ENCODE assay signal across 8 mouse cellular contexts in the genomic region with DNA sequence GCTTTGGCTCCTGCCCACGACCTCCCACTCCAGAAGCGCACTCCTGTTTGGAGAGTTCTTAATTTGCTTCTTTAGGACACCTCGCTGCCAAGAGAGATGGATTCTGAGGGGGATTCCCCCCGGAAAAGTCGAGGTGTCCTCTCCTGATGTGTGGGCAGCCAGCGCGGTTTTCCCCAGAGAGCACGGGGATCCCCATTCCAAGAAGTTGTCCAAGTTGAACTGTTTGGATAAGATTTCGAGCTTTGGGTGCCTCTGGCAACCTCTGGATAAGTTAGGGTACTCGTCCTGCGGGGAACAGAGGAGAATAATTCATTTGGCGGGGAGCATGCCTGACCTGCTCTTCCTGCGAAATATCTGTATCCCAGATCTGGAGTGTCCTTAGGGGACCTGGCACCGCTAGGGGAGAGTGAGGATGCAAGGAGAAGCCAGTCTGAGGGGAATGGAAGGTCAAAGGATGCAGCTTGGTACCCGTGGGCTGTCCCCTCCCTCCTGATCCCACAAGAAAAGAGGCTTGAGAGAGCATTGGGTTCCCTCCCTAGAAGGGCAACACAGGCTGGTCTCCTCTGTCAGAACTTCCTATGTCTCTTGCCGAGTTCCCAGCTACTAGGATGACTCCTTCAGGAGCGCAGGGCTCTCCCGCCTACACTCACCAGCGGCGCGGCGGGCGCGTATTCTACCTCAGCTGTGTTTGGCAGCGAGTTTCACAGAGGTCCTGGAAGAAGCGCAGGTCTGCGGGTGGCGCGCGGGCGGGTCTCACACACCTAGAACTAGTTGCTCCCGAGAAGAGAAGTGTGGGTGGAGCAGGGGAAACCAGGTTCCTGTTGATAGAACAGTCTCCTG. TPM values are rescaled to one million over a fixed set of nuclear protein-coding genes. Genes with fewer than 3 reads are reported as not detected.
DNase-seq lines count a peak whose midpoint lies in the region; ATAC-seq lines count a peak whose summit lies in the region.

No protein-coding gene starts in this region.

- ATAC-seq in kidney, embryonic 14.5 days (ENCODE audit: low FRiP score, low TSS enrichment): no peak
- no peak for ATAC-seq in forebrain, embryonic 12.5 days (ENCODE audit: low FRiP score)
- no peak for ATAC-seq in heart, embryonic 12.5 days (ENCODE audit: insufficient number of reproducible peaks, low FRiP score)

- peak overlapping the region; percentile 48; the same call in 1 of the 2 replicates for H3K4me3 ChIP-seq in kidney, embryonic 14.5 days (ENCODE audit: low read length)
- peak overlapping the region; percentile 51 for H3K4me3 ChIP-seq in forebrain, embryonic 12.5 days (replicated peaks)
- H3K4me3 ChIP-seq in heart, embryonic 12.5 days: no peak overlapping the region

- H3K4me1 ChIP-seq in kidney, embryonic 14.5 days (ENCODE audit: control insufficient read depth, insufficient read depth, low read length): peaks cover 4% of the 10 kb centered on the region; the same call in 1 of the 2 replicates
- peaks cover 24% of the 10 kb centered on the region for H3K4me1 ChIP-seq in forebrain, embryonic 12.5 days
- H3K4me1 ChIP-seq in heart, embryonic 12.5 days (replicated peaks): peaks cover 13% of the 10 kb centered on the region

- H3K4me2 ChIP-seq in kidney, embryonic 14.5 days (replicated peaks; ENCODE audit: low read depth, low read length): no peak overlapping the region
- H3K4me2 ChIP-seq in forebrain, embryonic 12.5 days: peak overlapping the region; percentile 67
- H3K4me2 ChIP-seq in heart, embryonic 12.5 days: no peak overlapping the region

- DNase-seq in kidney, postnatal 25 days: no peak
- peak; percentile 60 to 81 for DNase-seq in left cerebral cortex, postnatal 25 days (ENCODE audit: low spot score in 2 of 2)
- peak; percentile 56 to 65 for DNase-seq in right cerebral cortex, postnatal 10 days (ENCODE audit: low spot score in 2 of 2)
- no peak for DNase-seq in heart, adult 8-10 months (ENCODE audit: low spot score)
- DNase-seq in kidney, postnatal 4 days: no peak

- H3K36me3 ChIP-seq in kidney, embryonic 14.5 days (ENCODE audit: control insufficient read depth, insufficient read depth, low read length): no peaks in the 10 kb centered on the region
- H3K36me3 ChIP-seq in forebrain, embryonic 12.5 days (replicated peaks): no peaks in the 10 kb centered on the region
- no peaks in the 10 kb centered on the region for H3K36me3 ChIP-seq in heart, embryonic 12.5 days

- H3K9ac ChIP-seq in kidney, embryonic 14.5 days (ENCODE audit: low read depth, low read length): no peak overlapping the region
- peak overlapping the region; percentile 59; the same call in 1 of the 2 replicates for H3K9ac ChIP-seq in forebrain, embryonic 12.5 days
- H3K9ac ChIP-seq in heart, embryonic 12.5 days: no peak overlapping the region

- H3K27ac ChIP-seq in kidney, embryonic 14.5 days (ENCODE audit: low read depth, low read length): no peak overlapping the region
- no peak overlapping the region for H3K27ac ChIP-seq in forebrain, embryonic 12.5 days
- no peak overlapping the region for H3K27ac ChIP-seq in heart, embryonic 12.5 days (ENCODE audit: poor library complexity, severe bottlenecking)

- peaks cover 46% of the 10 kb centered on the region for H3K27me3 ChIP-seq in kidney, embryonic 14.5 days (ENCODE audit: control insufficient read depth, insufficient read depth, low read length)
- peaks cover 28% of the 10 kb centered on the region for H3K27me3 ChIP-seq in forebrain, embryonic 12.5 days
- peaks cover 67% of the 10 kb centered on the region for H3K27me3 ChIP-seq in heart, embryonic 12.5 days (replicated peaks)

- H3K9me3 ChIP-seq in kidney, embryonic 14.5 days (ENCODE audit: control insufficient read depth, low read length): no peaks in the 10 kb centered on the region
- no peaks in the 10 kb centered on the region for H3K9me3 ChIP-seq in forebrain, embryonic 12.5 days
- H3K9me3 ChIP-seq in heart, embryonic 12.5 days (replicated peaks): no peaks in the 10 kb centered on the region

- intact Hi-C loops in left cerebral cortex, postnatal 25 days (cut with DNase I): loop anchor here (5.0 kb wide), 6 partner anchors 75 to 430 kb away; no protein-coding TSS in a partner anchor

- under 1% methylated on average over 32 of the region's 32 CpGs for WGBS in kidney, embryonic 14.5 days
- 1% methylated on average over 32 of the region's 32 CpGs for WGBS in forebrain, embryonic 12.5 days
- WGBS in heart, embryonic 12.5 days: 2% methylated on average over 32 of the region's 32 CpGs

RNA-seq across cellular contexts. Expression of a gene that starts 1.5 kb away (rescaled TPM):
- polyA plus RNA-seq in kidney, embryonic 14.5 days (2014; fragmentation: Nextera tagmentation; extraction: Ambion mirVana): 1.7 and 2.0 TPM in 2 replicates
- polyA plus RNA-seq in forebrain, embryonic 12.5 days (2016; fragmentation: Nextera tagmentation; extraction: Ambion mirVana): 4.8 and 5.3 TPM in 2 replicates
- 100 to 1,000 TPM; 268 to 275 TPM for total RNA-seq in left cerebral cortex, postnatal 25 days (2021)
- polyA plus RNA-seq in heart, embryonic 12.5 days (2016; fragmentation: Nextera tagmentation; extraction: Ambion mirVana): 0.09 TPM in 1 of 2 replicates, not detected in the other
- under 1 TPM in 2 of 4 experiments, not detected in 2; 0.06 TPM for total RNA-seq in heart, adult 8-10 months (2022)

Comparison
In these comparisons a context has a peak if more than half of its experiments do, and no peak if none do; other contexts are left out.
1. DNase-seq: peak in left cerebral cortex, postnatal 25 days (2 of 2) and right cerebral cortex, postnatal 10 days (2 of 2); none in kidney, postnatal 25 days (0 of 2), heart, adult 8-10 months (single experiment) and kidney, postnatal 4 days (0 of 2).